Mouse (Mus musculus) embryonic facial prominence, embryonic 11.5 days (tissue): ENCODE results near the gene Gm20388. TPM values are rescaled to one million over a fixed set of nuclear protein-coding genes. Genes with fewer than 3 reads are reported as not detected.

Source experiments
- ATAC-seq: fragments of 200-750 bp; cut with Nextera tagmentation; replicated peaks from 2 replicates; pipeline ENCODE4 v1.8.0; 2017; ENCODE audit warnings: low read depth; ENCODE audit not compliant: insufficient number of reproducible peaks, low FRiP score, low TSS enrichment
- DNase-seq: peaks from one replicate; pipeline ENCODE4 v3.0.0-alpha.2; 2015; ENCODE audit warnings: low spot score
- H3K27ac ChIP-seq: fragments of 300-500 bp; sonication (generic); replicated peaks from 2 replicates; pipeline ENCODE4 v1.5.1; 2014; ENCODE audit warnings: mild to moderate bottlenecking, low read depth, low read length, control low read depth
- H3K27me3 ChIP-seq: fragments of 300-500 bp; sonication (generic); 2 replicates; pipeline ENCODE4 v1.6.1; 2014; ENCODE audit warnings: mild to moderate bottlenecking, low read length, moderate library complexity, mixed read lengths; ENCODE audit not compliant: control insufficient read depth, insufficient read depth
- H3K36me3 ChIP-seq: fragments of 300-500 bp; sonication (generic); replicated peaks from 2 replicates; pipeline ENCODE4 v1.6.1; 2014; ENCODE audit warnings: low read depth, mild to moderate bottlenecking, low read length, moderate library complexity, mixed read lengths; ENCODE audit not compliant: control insufficient read depth, insufficient read depth
- H3K4me1 ChIP-seq: fragments of 300-500 bp; sonication (generic); 2 replicates; pipeline ENCODE4 v1.6.1; 2014; ENCODE audit warnings: low read length, mixed read lengths; ENCODE audit not compliant: control insufficient read depth, insufficient read depth
- H3K4me2 ChIP-seq: fragments of 300-500 bp; sonication (generic); 2 replicates; pipeline ENCODE4 v1.6.1; 2014; ENCODE audit warnings: low read depth, mild to moderate bottlenecking, control low read depth, low read length, moderate library complexity
- H3K4me3 ChIP-seq: fragments of 300-500 bp; sonication (generic); 2 replicates; pipeline ENCODE4 v1.5.1; 2014; ENCODE audit warnings: low read depth, low read length, control low read depth
- H3K9ac ChIP-seq: fragments of 300-500 bp; sonication (generic); replicated peaks from 2 replicates; pipeline ENCODE4 v1.6.1; 2014; ENCODE audit warnings: mild to moderate bottlenecking, control low read depth, low read length
- H3K9me3 ChIP-seq: fragments of 300-500 bp; sonication (generic); replicated peaks from 2 replicates; pipeline ENCODE4 v1.6.1; 2016; ENCODE audit warnings: mild to moderate bottlenecking, low read length, inconsistent platforms, mixed read lengths; ENCODE audit not compliant: control insufficient read depth
- WGBS: fragments of 180-500 bp; shearing (Covaris S2); extraction: QIAGEN DNeasy Blood & Tissue Kit; methylation state at CpG from one replicate; pipeline ENCODE4 v1.1.7; 2014; 5-methylcytosine and 5-hydroxymethylcytosine counted together
- polyA plus RNA-seq: library from polyadenylated mRNA; unstranded; fragments of >200 nt; fragmentation: Nextera tagmentation; extraction: Ambion mirVana; gene quantifications from 2 replicates; pipeline ENCODE4 v1.2.1, GENCODE M21; 2014

Gene Gm20388
- polyA plus RNA-seq, 1 experiment from 2014 or later = 3.1 TPM

DNA sequence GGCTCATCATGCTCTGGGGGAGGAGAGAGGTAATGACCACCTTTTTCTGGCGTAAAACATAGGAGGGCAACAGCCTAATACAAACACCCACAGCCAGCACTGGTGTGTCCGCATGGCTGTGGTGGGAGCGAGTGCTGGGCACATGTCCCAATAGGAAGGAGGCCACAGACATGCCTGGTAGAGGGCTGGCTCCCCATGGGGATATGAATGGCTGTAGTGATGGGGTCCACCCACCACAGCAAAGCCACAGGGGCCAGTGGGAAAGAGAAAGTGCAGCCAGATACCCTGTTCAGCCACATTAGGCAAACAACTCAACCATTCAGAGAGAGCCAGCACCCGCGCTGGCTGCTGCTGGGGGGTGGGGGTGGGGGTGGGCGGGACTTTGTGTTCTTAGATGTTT is 574.5 kb downstream of the Gm20388 start:
- 42% methylated on average over 6 of the region's 6 CpGs for WGBS
- no peak overlapping the region for H3K27ac ChIP-seq
- peaks cover 21% of the 10 kb centered on the region for H3K4me1 ChIP-seq
- H3K4me2 ChIP-seq = no peak overlapping the region
- DNase-seq (no peak), ATAC-seq (no peak)
- no peak overlapping the region for H3K9ac ChIP-seq
- H3K36me3 ChIP-seq = no peaks in the 10 kb centered on the region
- H3K4me3 ChIP-seq = no peak overlapping the region
- no peaks in the 10 kb centered on the region for H3K9me3 ChIP-seq
- H3K27me3 ChIP-seq = no peaks in the 10 kb centered on the region; the same call in 1 of the 2 replicates

DNA sequence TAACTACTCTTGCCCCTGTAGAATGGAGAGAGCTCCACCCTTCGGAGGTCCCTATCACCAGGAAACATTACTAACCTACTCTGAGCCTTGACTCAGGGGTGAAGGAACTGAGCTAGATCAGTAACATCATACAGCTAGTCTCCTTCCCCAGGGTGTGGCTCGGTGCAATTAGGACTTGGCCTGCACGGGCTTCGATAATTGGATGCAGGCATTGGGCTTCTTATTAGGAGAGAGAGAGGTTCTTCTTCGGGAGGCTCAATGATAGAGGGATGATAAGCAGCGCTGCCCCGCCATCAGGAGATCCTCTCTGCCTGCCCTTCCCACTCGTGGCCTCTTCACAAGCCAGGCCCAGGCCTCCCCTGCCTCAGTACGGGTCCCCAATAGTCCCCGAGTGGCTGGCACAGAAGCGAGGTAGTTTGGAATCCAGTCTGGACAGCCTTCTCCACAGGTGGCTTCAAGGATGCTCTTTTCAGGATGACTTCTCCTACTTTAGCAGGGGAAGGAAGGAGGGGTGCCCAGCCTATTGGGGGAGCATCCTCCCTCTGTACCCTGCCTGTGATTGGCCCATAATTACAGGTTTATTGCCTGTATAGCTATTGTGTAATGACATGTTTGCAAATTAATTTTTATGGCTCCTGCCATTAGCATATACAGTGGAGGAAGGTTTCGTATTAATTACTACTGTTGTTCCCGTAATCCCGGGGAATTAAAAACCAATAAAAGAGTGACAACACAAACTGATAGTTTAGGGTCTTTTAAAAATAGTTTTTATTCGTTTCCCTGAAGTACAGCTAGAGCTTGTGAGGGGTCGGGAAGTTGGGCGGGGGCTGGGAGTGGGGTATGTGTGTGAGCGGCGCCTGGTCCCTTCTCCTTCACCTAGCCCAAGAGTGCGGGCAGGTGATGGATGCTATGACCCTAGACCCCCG is 575.2 kb downstream of the Gm20388 start:
- no peaks in the 10 kb centered on the region for H3K36me3 ChIP-seq
- WGBS = 13% methylated on average over 21 of the region's 21 CpGs
- H3K4me2 ChIP-seq = peak overlapping the region; percentile 99
- peak overlapping the region; percentile 81; the same call in 1 of the 2 replicates for H3K9ac ChIP-seq
- H3K27ac ChIP-seq = peak overlapping the region; percentile 94; the same call in 1 of the 2 replicates
- DNase-seq (no peak), ATAC-seq (no peak)
- H3K4me1 ChIP-seq = peaks cover 23% of the 10 kb centered on the region
- no peaks in the 10 kb centered on the region for H3K9me3 ChIP-seq
- H3K4me3 ChIP-seq = peak overlapping the region; percentile 64
- H3K27me3 ChIP-seq = no peaks in the 10 kb centered on the region; the same call in none of the 2 replicates

DNA sequence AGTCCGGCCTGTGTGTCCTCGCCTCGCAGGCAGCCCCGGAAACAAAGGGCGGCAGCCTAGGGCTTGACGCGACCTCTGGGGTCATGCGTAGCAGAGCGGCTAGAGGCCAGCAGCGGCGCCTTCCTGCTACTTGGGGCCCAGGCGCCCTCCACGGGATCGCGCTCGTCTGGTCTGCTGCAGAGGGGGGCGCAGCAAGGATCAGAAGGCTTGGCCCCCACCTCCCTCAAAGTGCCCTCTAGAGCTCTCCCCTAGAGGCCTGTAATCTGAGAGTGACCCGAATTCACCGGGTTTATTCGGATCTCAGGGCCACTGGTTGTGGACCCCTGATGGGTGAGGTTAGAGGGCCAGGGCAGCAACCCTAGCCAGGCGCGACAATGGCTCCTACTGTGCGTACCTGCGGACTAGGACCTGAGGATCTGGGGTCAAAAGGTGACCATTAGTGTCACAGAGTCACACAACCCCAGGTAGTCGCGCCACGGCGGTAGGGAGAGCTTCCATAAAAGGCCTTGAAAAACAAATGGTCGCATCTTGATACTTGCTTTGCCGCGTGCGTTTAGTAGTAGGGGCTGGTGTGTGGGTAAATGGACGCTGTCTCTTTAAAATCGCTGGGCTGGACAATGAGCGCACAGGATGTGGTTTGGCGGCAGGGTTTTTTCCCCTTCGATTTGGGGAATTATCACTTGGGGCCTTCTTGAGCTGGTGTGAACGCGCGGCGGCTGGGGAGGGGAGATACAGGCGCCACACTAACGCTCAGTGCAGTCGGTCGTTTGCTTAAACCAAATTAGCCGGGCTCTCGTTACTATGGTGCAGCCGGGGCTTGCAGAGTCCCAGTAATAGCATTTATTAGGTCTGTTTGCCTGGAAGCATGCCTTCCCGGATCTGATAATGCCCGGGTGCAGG is 576.1 kb downstream of the Gm20388 start:
- peak overlapping the region; percentile 99 for H3K4me2 ChIP-seq
- H3K4me1 ChIP-seq = peaks cover 23% of the 10 kb centered on the region
- H3K27ac ChIP-seq = peak overlapping the region; percentile 94
- peak overlapping the region; percentile 64 for H3K4me3 ChIP-seq
- WGBS = under 1% methylated on average over 50 of the region's 50 CpGs
- no peaks in the 10 kb centered on the region for H3K36me3 ChIP-seq
- no peaks in the 10 kb centered on the region for H3K9me3 ChIP-seq
- no peak; the same call in 1 of the 2 replicates for ATAC-seq
- peak; percentile 73 for DNase-seq
- peak overlapping the region; percentile 81 for H3K9ac ChIP-seq
- no peaks in the 10 kb centered on the region; the same call in none of the 2 replicates for H3K27me3 ChIP-seq

DNA sequence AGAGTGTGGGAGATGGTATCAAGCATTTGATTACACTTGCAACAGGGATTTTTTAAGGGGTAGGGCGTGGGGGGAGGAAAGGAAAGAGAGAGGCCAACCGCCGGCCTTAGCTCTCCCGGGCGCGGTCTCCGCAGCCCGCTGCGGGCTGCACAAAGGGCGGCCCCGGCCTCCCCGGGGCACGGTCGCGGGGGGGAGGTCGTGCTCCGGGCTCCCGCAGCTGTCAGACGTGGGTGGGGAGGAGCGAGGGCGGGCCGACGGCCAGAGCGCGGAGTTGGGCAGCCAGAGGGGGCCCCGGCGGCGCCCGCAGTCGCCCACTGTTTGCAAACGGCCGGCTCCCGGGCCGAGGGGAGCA is 576.7 kb downstream of the Gm20388 start:
- no peak for DNase-seq
- 1% methylated on average over 30 of the region's 34 CpGs for WGBS
- no peak for ATAC-seq

DNA sequence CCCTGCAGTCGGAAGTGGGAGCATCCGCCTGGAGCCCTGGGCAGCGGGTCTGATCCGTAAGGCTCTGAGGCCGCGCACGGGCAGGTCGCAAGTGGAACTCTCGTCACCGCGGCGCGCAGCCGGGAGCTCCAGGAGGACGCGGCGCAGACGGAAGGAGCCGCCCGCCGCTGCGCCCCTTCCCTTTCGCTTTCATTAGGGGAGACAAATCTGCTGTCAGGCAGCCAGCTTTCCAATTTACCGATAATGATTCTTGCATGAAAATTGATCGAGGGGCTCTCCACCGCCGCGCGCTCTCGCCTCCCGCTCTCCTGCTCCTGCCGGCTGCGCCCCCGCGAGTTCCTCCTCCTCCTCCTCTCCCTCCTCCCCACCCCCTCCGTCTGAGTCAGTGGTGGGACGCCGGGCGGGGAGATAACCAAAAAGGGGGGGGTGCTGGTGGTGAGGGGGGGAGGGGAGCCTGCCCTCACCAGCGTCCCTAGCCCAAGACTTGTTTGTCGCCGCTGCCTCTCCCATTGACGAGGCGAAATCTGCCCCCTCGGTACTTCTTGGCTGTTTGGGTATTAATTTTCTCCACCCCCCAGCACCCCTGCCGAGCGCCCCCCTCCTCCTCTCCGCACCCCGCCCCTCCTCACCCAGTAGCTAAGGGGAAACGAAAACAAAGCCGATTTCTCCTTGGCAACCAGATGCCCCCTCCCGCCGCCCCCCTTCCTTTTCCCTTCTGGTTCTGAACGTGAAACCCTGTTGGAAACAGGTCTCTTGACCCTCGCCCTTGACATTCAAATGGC is 577.3 kb downstream of the Gm20388 start:
- peak; percentile 81 for DNase-seq
- Histone ChIP-seq H3K9ac (peak overlapping the region; percentile 81), H3K9me3 (no peaks in the 10 kb centered on the region), H3K4me1 (peaks cover 25% of the 10 kb centered on the region), H3K36me3 (no peaks in the 10 kb centered on the region), H3K27ac (peak overlapping the region; percentile 94), H3K4me3 (peak overlapping the region; percentile 64), H3K27me3 (no peaks in the 10 kb centered on the region; the same call in none of the 2 replicates), H3K4me2 (peak overlapping the region; percentile 99)
- peak; percentile 19; the same call in 1 of the 2 replicates for ATAC-seq
- whole genome bisulfite sequencing = under 1% methylated on average over 48 of the region's 55 CpGs

More for the DNA sequence above, 576.7 kb downstream of the Gm20388 start:
- Histone ChIP-seq H3K4me2 (peak overlapping the region; percentile 99), H3K27ac (peak overlapping the region; percentile 94), H3K9ac (peak overlapping the region; percentile 81), H3K27me3 (no peaks in the 10 kb centered on the region; the same call in none of the 2 replicates), H3K36me3 (no peaks in the 10 kb centered on the region), H3K4me3 (peak overlapping the region; percentile 64), H3K9me3 (no peaks in the 10 kb centered on the region), H3K4me1 (peaks cover 25% of the 10 kb centered on the region)

DNA sequence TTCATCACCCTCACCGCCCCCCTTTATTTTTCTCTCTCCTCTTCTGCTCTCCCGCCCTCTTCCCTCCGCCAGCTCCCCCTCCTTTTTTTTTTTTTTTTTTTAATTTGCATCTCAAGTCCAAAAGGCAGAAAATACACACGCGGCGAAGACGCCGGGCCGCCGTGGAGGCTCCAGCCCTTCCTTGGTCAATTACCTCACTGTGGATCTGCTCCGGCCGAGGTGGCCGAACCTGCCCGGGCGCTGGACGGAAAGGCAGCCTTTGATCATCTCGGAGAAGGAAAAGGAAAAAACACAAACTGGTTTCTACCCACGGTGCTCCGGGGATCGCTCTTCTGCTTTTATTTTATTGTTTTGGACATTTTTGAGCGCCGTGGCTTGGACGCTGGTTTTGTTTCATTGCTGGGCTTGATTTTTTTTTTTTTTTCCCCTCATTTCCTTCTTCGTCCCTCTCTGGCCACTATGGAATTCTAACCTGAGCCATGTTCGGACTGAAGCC is 578.0 kb downstream of the Gm20388 start:
- no peaks in the 10 kb centered on the region; the same call in none of the 2 replicates for H3K27me3 ChIP-seq
- H3K9ac ChIP-seq = peak overlapping the region; percentile 85
- ATAC-seq (no peak), DNase-seq (no peak)
- no peaks in the 10 kb centered on the region for H3K9me3 ChIP-seq
- peak overlapping the region; percentile 63 for H3K27ac ChIP-seq
- peak overlapping the region; percentile 64 for H3K4me3 ChIP-seq
- under 1% methylated on average over 25 of the region's 25 CpGs for WGBS
- no peaks in the 10 kb centered on the region for H3K36me3 ChIP-seq
- peak overlapping the region; percentile 99 for H3K4me2 ChIP-seq
- peaks cover 25% of the 10 kb centered on the region for H3K4me1 ChIP-seq

DNA sequence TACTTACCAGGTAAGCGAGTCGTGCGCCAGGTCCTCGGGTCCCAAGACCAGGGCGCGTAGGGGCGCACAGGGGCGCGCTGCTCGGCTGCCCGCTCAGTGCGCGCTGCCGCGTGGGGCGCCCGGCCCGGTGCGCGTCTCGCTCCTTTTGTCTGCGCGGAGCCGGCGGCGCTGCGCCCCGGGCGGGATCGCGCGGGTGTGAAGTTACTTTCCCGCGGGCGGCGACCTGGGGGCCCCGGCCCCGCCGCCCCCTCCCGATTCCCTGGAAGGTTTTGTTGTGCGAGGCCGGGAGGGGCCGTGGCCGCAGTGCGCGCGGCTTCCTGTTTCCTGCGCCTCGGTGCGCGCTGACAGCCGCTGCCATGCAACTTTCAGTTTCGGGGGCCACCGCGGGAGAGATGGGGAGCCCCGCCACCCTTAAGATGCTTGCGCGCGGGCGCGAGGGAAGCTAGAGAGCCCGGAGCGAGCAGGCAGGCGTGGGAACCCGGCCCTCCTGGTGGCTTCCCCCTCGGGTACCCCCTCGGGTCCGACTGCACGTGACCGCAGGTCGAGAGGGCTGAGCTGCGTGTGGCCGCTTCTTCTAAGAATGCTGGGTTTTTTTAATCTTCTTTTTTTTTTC is 578.6 kb downstream of the Gm20388 start:
- peak; percentile 56 for DNase-seq
- Histone ChIP-seq H3K27ac (peak overlapping the region; percentile 63), H3K4me3 (peak overlapping the region; percentile 64), H3K9me3 (no peaks in the 10 kb centered on the region), H3K4me2 (peak overlapping the region; percentile 99), H3K36me3 (no peaks in the 10 kb centered on the region), H3K9ac (peak overlapping the region; percentile 85), H3K27me3 (no peaks in the 10 kb centered on the region; the same call in none of the 2 replicates), H3K4me1 (peaks cover 24% of the 10 kb centered on the region)
- no peak for ATAC-seq
- WGBS = under 1% methylated on average over 73 of the region's 73 CpGs
